Mouse (Mus musculus): ENCODE results near the gene Man1c1.

Gene Man1c1

GRCm38 (mm10) chr4:134723251-134723650, 19.2 kb upstream of the Man1c1 start:
- no peak for DNase-seq

GRCm38 (mm10) chr4:134721076-134721475, 17.0 kb upstream of the Man1c1 start:
- no peak for DNase-seq

- DNase-seq, result no peak
Observed at GRCm38 (mm10) chr4:134720371-134720770, 16.3 kb upstream of the Man1c1 start.

- DNase-seq, result no peak
Observed at GRCm38 (mm10) chr4:134719489-134719888, 15.4 kb upstream of the Man1c1 start.

- peak; percentile 82 for DNase-seq
Observed at GRCm38 (mm10) chr4:134713937-134714336, 9.8 kb upstream of the Man1c1 start.

- DNase-seq, result peak; percentile 28
Observed at GRCm38 (mm10) chr4:134705311-134705710, 1.2 kb upstream of the Man1c1 start.

- no peak for DNase-seq
Observed at GRCm38 (mm10) chr4:134704590-134704989, 500 bp upstream of the Man1c1 start.

- DNase-seq, result peak; percentile 63
Observed at GRCm38 (mm10) chr4:134702981-134703834, 882 bp downstream of the Man1c1 start.

- peak; percentile 83 for DNase-seq
Observed at GRCm38 (mm10) chr4:134701934-134702333, 2.2 kb downstream of the Man1c1 start.

GRCm38 (mm10) chr4:134700911-134701310, 3.2 kb downstream of the Man1c1 start:
- peak; percentile 62 for DNase-seq

- peak; percentile 50 for DNase-seq
Observed at GRCm38 (mm10) chr4:134693202-134693940, 10.7 kb downstream of the Man1c1 start.

- DNase-seq, result no peak
Observed at GRCm38 (mm10) chr4:134692388-134692787, 11.7 kb downstream of the Man1c1 start.

- no peak for DNase-seq
Observed at GRCm38 (mm10) chr4:134686022-134686661, 17.9 kb downstream of the Man1c1 start.

- peak; percentile 49 for DNase-seq
Observed at GRCm38 (mm10) chr4:134684637-134685338, 19.3 kb downstream of the Man1c1 start.

- DNase-seq, result no peak
Observed at GRCm38 (mm10) chr4:134683892-134684291, 20.2 kb downstream of the Man1c1 start.

- no peak for DNase-seq
Observed at GRCm38 (mm10) chr4:134683008-134683407, 21.1 kb downstream of the Man1c1 start.

GRCm38 (mm10) chr4:134682423-134682822, 21.7 kb downstream of the Man1c1 start:
- no peak for DNase-seq

GRCm38 (mm10) chr4:134681819-134682218, 22.3 kb downstream of the Man1c1 start:
- no peak for DNase-seq

GRCm38 (mm10) chr4:134677556-134678508, 26.3 kb downstream of the Man1c1 start:
- peak; percentile 93 for DNase-seq

- no peak for DNase-seq
Observed at GRCm38 (mm10) chr4:134675800-134676199, 28.3 kb downstream of the Man1c1 start.

GRCm38 (mm10) chr4:134674970-134675369, 29.1 kb downstream of the Man1c1 start:
- peak; percentile 77 for DNase-seq
